Mouse (Mus musculus) G1E (cell line): ENCODE data around the gene Stfa2.
"Not testable (repeated sequence)": the region's sequence is repeated elsewhere in the genome, so short reads cannot be mapped to it uniquely, and the experiment has no call there.

Experiments
- CTCF ChIP-seq: IDR thresholded peaks from 2 replicates; pipeline ENCODE4 v1.5.1; 2012; ENCODE audit warnings: low read depth, low read length, inconsistent platforms, mixed read lengths
- GATA1 ChIP-seq: IDR thresholded peaks from 2 replicates; pipeline ENCODE4 v1.6.1; 2012; ENCODE audit warnings: borderline replicate concordance, low read length, inconsistent platforms, mixed read lengths
- GATA2 ChIP-seq: IDR thresholded peaks from 2 replicates; pipeline ENCODE4 v1.6.1; 2012; ENCODE audit warnings: low read depth, low read length, inconsistent platforms, borderline replicate concordance
- POLR2AphosphoS5 ChIP-seq: IDR thresholded peaks from 2 replicates; pipeline ENCODE4 v1.6.1; 2012; ENCODE audit warnings: low read depth, low read length, inconsistent platforms; ENCODE audit not compliant: insufficient replicate concordance
- TAL1 ChIP-seq: conservative IDR thresholded peaks from 2 replicates; pipeline ENCODE4 v1.6.1; 2012; ENCODE audit warnings: low read depth, low read length, inconsistent platforms, mixed read lengths

DNA sequence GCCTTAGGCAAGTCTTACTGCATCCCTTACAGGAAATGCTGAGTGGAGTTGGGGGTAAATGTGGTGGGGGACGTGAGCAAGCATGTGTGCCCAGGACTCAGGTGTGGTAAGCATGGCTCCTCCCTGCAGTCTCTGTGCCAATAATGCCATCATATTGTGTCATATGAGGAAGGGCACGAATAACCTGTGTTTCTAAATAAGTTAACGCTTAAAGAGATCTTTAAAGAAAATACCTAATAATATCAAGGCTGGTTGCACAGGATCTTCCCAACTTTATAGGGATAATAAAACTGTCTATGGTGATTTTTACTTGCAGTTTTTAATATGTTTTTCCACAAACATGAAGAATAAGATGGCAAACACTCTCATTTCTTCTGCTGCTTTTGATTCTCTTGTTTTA, 40.6 kb downstream of the Stfa2 start, which contains the start of gene BC100530:
- not testable (repeated sequence) for TF ChIP-seq CTCF, TAL1, GATA1, POLR2AphosphoS5, GATA2
